Mouse (Mus musculus): ENCODE results near the gene Zfp868.
"Not testable (repeated sequence)": the region's sequence is repeated elsewhere in the genome, so short reads cannot be mapped to it uniquely, and the experiment has no call there.

DNA sequence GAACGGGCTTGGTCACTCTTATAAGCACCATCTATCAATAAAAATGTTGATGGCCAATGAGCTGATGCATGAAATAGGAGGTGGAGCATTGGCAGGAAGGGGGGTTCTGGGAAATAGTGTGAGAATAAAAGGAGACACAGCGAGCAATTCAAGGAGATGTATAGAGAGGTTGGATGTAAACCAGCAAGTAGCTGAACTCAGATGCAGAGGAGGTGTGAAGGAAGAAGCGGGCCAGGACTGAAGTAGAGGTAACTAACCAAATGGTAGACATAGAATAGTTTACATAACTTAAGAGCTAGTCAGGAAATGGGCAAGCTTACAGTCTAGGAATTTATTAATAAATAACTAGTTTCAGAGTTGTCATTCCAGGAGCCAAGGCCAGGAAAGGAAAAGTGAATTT is 27.8 kb downstream of the Zfp868 start:
- TF ChIP-seq POLR2A (IDR thresholded peaks at IDR 0.05; ENCODE audit: control insufficient read depth, low read depth, low read length); CTCF (IDR thresholded peaks at IDR 0.05; ENCODE audit: control insufficient read depth, insufficient read depth, insufficient replicate concordance, low read depth, low read length): not testable (repeated sequence)

All from testis, adult 2 months (tissue).